Mouse (Mus musculus): ENCODE measurements around the gene Ankrd2.

Ankrd2 gene

DNA sequence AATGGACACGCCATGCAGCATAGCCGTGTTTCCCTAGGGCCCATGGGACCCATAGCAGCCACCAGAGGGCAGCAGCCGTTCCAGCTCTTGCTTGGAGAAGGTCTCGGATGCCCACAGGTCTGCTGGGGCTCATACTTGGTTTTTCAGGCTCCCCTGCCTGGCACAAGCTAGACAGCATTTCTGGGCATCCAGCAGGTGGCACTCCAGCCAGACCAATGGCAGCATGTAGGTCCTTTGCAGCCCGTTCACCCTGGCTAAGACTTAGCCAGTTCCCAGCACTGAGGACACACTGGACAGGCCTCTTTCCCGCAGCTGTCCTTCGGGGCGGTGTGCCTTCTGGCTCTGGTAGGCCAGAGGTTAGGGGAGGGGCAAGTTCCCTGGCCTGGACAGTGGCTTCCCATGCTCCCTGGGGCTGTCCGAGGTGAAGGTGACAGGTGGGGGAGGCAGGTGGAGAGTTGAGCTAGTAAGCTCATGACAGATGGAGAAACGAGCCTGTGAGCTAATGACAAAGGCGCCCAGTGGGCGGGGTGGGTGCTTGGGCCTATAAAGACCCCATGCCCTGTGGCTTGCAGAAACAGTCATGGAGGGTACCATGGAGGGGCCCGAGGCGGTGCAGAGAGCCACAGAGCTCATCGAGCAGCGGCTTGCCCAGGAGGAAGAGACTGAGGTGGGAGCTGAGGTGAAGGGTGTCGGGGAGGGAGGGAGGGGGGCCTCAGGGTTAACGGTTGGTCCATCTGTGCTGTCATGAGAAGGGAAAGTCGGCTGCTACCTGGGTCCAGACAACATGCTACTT is at the start of gene Ankrd2:
Gene Ankrd2 (plus strand): TSS at position 545 of the 793 bp plus-strand sequence.
- peak; percentile 28 for DNase-seq (ENCODE audit: extremely low spot score, low read depth, low spot score)

- no peak for DNase-seq (ENCODE audit: extremely low spot score, low read depth, low spot score)
These were observed 48.6 kb upstream of the Ankrd2 start for GRCm38 (mm10) chr19:41987206-41987605.

DNA sequence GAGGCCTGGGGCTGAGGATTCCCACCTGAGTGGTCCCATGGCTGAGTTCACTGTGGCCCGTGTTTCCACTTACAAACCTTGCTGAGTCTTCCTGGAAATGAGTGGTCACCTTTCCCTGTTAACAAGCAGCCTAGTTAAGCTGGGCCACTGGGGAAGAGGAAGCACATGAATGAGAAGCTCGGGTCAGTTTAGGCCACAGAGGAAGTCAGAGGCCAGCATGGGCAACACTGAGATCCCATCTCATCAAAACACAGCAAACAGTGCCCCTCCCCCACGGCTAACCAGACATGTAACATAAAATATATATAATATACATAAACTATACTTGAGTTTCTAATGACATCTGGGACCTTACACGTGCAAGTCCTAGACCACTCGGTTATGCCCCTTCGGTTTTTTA is 46.0 kb upstream of the Ankrd2 start:
- no peak for DNase-seq (ENCODE audit: extremely low spot score, low read depth, low spot score)

- no peak for DNase-seq (ENCODE audit: extremely low spot score, low read depth, low spot score)
These were observed 43.8 kb upstream of the Ankrd2 start for GRCm38 (mm10) chr19:41991926-41992477.

DNA sequence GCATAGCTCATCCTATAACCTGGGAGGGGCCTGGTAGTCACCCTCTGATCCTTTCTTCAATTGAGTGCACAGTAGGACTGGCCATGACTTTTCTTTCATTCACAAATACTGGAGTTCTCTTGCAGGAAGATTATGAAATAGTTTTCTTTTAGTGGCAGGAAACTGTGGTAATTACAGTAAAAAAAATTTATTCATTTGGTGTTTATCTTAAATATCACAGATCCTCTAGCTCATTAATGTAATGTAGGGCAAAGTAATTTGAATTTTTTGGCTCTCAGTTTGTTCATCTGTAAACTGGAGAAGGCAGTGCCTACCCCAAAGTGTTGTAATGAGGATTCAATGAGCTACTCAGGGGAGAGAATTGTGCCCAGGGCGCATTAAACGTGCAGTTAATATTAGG is 42.8 kb upstream of the Ankrd2 start:
- DNase-seq (ENCODE audit: extremely low spot score, low read depth, low spot score): no peak

DNA sequence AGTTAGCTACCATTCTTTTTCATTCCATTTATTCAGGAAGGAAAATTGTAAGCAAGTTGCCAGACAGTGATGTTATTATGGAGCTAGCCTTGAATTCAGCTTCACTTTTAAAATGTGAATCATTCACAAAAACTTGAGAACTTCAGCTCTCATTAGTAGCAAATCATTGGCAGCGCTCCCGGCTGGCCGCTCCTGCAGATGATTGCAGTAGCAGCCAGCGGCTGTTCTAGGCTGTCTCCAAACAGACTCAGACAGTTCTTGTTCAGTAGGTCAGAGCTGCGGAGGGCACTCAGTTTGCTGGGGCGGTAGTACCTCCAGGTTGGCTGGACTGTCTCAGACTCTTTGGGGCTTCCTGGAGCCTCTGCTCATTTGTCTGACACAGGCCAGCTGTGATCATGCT is 42.3 kb upstream of the Ankrd2 start:
- no peak for DNase-seq (ENCODE audit: extremely low spot score, low read depth, low spot score)

DNA sequence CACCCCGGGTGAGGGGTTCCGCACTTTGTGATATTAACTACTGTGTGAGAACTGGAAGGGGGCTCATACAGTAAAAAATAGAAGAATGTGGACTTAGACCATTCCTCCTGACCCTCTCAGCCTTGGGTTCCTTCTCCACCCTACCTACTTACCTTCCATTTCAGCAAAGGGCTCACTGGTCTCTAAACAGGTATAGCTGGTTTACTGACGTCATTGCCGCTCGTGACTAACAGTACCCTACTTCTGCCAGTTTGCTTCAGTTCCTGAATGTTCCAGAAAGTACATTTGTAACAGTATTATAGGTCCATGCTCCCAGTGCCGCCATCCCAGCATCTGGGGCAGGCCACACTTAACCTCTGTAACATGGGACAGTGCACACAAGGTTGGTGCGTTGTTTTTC is 41.8 kb upstream of the Ankrd2 start:
- DNase-seq (ENCODE audit: extremely low spot score, low read depth, low spot score): no peak

GRCm38 (mm10) chr19:41995483-41995882 is 40.3 kb upstream of the Ankrd2 start:
- no peak for DNase-seq (ENCODE audit: extremely low spot score, low read depth, low spot score)

DNA sequence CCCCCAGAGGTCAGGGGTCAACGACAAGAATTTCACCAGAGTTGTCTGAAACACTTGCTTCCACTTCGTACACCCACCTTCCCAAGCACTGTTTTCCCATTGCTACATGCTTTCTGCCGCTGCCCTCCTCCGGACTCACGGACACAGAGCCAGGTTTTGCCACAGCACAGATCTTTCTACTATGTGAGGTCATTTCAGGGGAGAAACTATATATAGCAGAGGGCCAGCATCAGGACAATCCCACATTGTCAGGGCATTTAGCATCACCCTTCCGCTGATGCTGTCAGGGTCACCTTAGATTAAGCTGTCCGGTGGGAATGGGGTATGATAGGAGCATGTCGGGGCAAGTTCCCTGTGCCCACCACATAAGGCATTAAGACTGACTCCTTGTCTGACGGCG is 38.7 kb upstream of the Ankrd2 start:
- DNase-seq (ENCODE audit: extremely low spot score, low read depth, low spot score): no peak

GRCm38 (mm10) chr19:41998770-41999548 is 36.8 kb upstream of the Ankrd2 start:
- no peak for DNase-seq (ENCODE audit: extremely low spot score, low read depth, low spot score)

DNA sequence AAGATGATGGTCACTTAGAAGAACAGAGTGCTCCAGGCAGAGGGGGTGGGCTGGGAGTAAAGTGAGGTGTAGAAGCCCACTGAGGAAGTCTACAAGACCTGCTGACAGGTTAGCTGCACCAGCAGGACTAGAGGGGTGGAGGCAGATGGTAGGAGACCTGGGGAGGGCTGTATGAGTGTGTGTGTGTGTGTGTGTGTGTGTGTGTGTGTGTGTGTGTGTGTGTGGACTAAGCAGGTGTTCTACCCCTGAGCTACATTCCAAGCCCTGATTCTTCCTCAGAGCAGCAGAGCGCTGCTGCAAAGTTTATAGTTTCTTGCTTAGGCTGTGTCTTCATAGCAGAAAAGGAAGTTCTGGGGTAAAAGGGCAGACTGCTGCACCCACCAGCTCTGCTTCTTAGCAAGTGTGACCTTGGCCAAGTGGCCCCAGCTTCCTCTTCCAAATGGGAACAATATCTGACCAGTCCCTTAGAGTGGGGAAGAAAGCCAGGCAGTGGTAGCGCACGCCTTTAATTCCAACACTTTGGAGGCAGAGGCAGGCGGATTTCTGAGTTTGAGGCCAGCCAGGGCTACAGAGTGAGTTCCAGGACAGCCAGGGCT is 36.0 kb upstream of the Ankrd2 start:
- no peak for DNase-seq (ENCODE audit: extremely low spot score, low read depth, low spot score)

GRCm38 (mm10) chr19:42000446-42000958 is 35.3 kb upstream of the Ankrd2 start:
- DNase-seq (ENCODE audit: extremely low spot score, low read depth, low spot score): no peak

- DNase-seq (ENCODE audit: extremely low spot score, low read depth, low spot score): no peak
These were observed 34.4 kb upstream of the Ankrd2 start for GRCm38 (mm10) chr19:42001253-42001980.

GRCm38 (mm10) chr19:42004258-42004657 is 31.5 kb upstream of the Ankrd2 start:
- no peak for DNase-seq (ENCODE audit: extremely low spot score, low read depth, low spot score)

- no peak for DNase-seq (ENCODE audit: extremely low spot score, low read depth, low spot score)
These were observed 30.2 kb upstream of the Ankrd2 start for GRCm38 (mm10) chr19:42005616-42006015.

GRCm38 (mm10) chr19:42006568-42006967 is 29.2 kb upstream of the Ankrd2 start:
- DNase-seq (ENCODE audit: extremely low spot score, low read depth, low spot score): no peak

GRCm38 (mm10) chr19:42008586-42008985 is 27.2 kb upstream of the Ankrd2 start:
- no peak for DNase-seq (ENCODE audit: extremely low spot score, low read depth, low spot score)

GRCm38 (mm10) chr19:42009067-42009466 is 26.7 kb upstream of the Ankrd2 start:
- DNase-seq (ENCODE audit: extremely low spot score, low read depth, low spot score): no peak

DNA sequence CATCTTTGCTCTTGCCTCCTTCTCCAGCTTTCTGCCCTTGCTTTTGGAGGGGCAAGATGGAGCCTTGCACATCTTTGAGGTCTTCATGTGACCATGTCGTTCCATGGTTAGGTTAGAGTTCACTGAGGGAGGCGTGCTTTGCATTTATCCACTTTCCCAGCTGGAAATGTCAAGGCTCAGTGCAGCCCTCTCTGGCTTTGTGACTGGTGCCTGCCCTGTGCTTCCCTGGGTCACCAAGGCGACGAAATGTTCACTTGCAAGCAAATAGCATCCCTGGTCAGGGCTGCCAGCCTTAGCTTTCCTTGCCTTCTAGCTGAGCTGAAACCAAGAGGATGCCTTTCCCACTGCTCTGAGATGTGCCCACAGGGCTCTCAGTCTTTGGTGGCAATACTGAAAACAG is 25.4 kb upstream of the Ankrd2 start:
- DNase-seq (ENCODE audit: extremely low spot score, low read depth, low spot score): no peak

- DNase-seq (ENCODE audit: extremely low spot score, low read depth, low spot score): no peak
These were observed 24.7 kb upstream of the Ankrd2 start for GRCm38 (mm10) chr19:42011123-42011522.
